Mouse (Mus musculus): ENCODE measurements around the gene Ptpru. TPM values are rescaled to one million over a fixed set of nuclear protein-coding genes. Genes with fewer than 3 reads are reported as not detected.

Ptpru gene
- polyA plus RNA-seq (2016; fragmentation: Nextera tagmentation; extraction: Ambion mirVana) = 17.0 and 17.2 TPM in 2 replicates

- peak within 1 kb of the TSS; percentile 87 for H3K27ac ChIP-seq
- peaks cover 68% of the 10 kb centered on the region for H3K27me3 ChIP-seq (ENCODE audit: insufficient read depth, poor library complexity, severe bottlenecking)
- peak within 1 kb of the TSS; percentile 75 for H3K4me3 ChIP-seq
- peak; percentile 90 for DNase-seq (ENCODE audit: low spot score)
- peaks cover 52% of the 10 kb centered on the region for H3K4me1 ChIP-seq (replicated peaks)
- H3K9me3 ChIP-seq = no peaks in the 10 kb centered on the region
- WGBS = under 1% methylated on average over 72 of the region's 72 CpGs
- H3K36me3 ChIP-seq = no peaks in the 10 kb centered on the region
Measured at GRCm38 (mm10) chr4:131837872-131838524, at the start of gene Ptpru. Ptpru (minus strand) TSS chr4:131838288.

GRCm38 (mm10) chr4:131885376-131885775 is 47.3 kb upstream of the Ptpru start:
- 91% methylated on average over 6 of the region's 6 CpGs for WGBS
- peaks cover 54% of the 10 kb centered on the region for H3K36me3 ChIP-seq
- no peak for DNase-seq (ENCODE audit: low spot score)
- H3K27me3 ChIP-seq (ENCODE audit: insufficient read depth, poor library complexity, severe bottlenecking) = no peaks in the 10 kb centered on the region
- no peaks in the 10 kb centered on the region for H3K9me3 ChIP-seq
- H3K4me3 ChIP-seq = no peak overlapping the region
- no peak overlapping the region for H3K27ac ChIP-seq
- H3K4me1 ChIP-seq (replicated peaks) = peaks cover 20% of the 10 kb centered on the region

- H3K36me3 ChIP-seq = peaks cover 43% of the 10 kb centered on the region
- H3K4me3 ChIP-seq = no peak overlapping the region
- 86% methylated on average over 6 of the region's 6 CpGs for WGBS
- no peaks in the 10 kb centered on the region for H3K9me3 ChIP-seq
- no peak overlapping the region for H3K27ac ChIP-seq
- no peak for DNase-seq (ENCODE audit: low spot score)
- peaks cover 29% of the 10 kb centered on the region for H3K4me1 ChIP-seq (replicated peaks)
- no peaks in the 10 kb centered on the region for H3K27me3 ChIP-seq (ENCODE audit: insufficient read depth, poor library complexity, severe bottlenecking)
Measured at GRCm38 (mm10) chr4:131883571-131883970, 45.5 kb upstream of the Ptpru start.

- H3K27me3 ChIP-seq (ENCODE audit: insufficient read depth, poor library complexity, severe bottlenecking) = no peaks in the 10 kb centered on the region
- H3K9me3 ChIP-seq = no peaks in the 10 kb centered on the region
- no peak overlapping the region for H3K4me3 ChIP-seq
- 95% methylated on average over 7 of the region's 7 CpGs for WGBS
- DNase-seq (ENCODE audit: low spot score) = no peak
- peaks cover 25% of the 10 kb centered on the region for H3K36me3 ChIP-seq
- H3K27ac ChIP-seq = no peak overlapping the region
- H3K4me1 ChIP-seq (replicated peaks) = peaks cover 48% of the 10 kb centered on the region
Measured at GRCm38 (mm10) chr4:131881306-131881705, 43.2 kb upstream of the Ptpru start.

GRCm38 (mm10) chr4:131879692-131880091 is 41.6 kb upstream of the Ptpru start:
- DNase-seq (ENCODE audit: low spot score) = no peak
- H3K4me1 ChIP-seq (replicated peaks) = peaks cover 64% of the 10 kb centered on the region

GRCm38 (mm10) chr4:131876836-131877235 is 38.7 kb upstream of the Ptpru start:
- H3K36me3 ChIP-seq = 0 out of 2 replicates have a peak, but pooled peaks cover 4% of the 10 kb centered on the region
- no peaks in the 10 kb centered on the region for H3K9me3 ChIP-seq
- no peaks in the 10 kb centered on the region for H3K27me3 ChIP-seq (ENCODE audit: insufficient read depth, poor library complexity, severe bottlenecking)
- 0 out of 2 replicates have a peak overlapping the region, but pooled peaks have one; percentile 9 for H3K27ac ChIP-seq
- 0 out of 2 replicates have a peak overlapping the region, but pooled peaks have one; percentile 95 for H3K4me3 ChIP-seq
- peaks cover 55% of the 10 kb centered on the region for H3K4me1 ChIP-seq (replicated peaks)
- DNase-seq (ENCODE audit: low spot score) = no peak
- WGBS = 78% methylated on average over 2 of the region's 2 CpGs

More at GRCm38 (mm10) chr4:131879692-131880091, 41.6 kb upstream of the Ptpru start:
- no peak overlapping the region for H3K27ac ChIP-seq
- H3K9me3 ChIP-seq = no peaks in the 10 kb centered on the region
- peaks cover 13% of the 10 kb centered on the region for H3K36me3 ChIP-seq
- 79% methylated on average over 1 of the region's 1 CpGs for WGBS
- no peaks in the 10 kb centered on the region for H3K27me3 ChIP-seq (ENCODE audit: insufficient read depth, poor library complexity, severe bottlenecking)
- H3K4me3 ChIP-seq = no peak overlapping the region

- WGBS = 52% methylated on average over 3 of the region's 3 CpGs
- H3K27ac ChIP-seq = peak overlapping the region; percentile 100; the same call in 1 of the 2 replicates
Measured at GRCm38 (mm10) chr4:131875242-131875641, 37.2 kb upstream of the Ptpru start.

GRCm38 (mm10) chr4:131874567-131874966 is 36.5 kb upstream of the Ptpru start:
- H3K36me3 ChIP-seq = 0 out of 2 replicates have a peak, but pooled peaks cover 4% of the 10 kb centered on the region
- H3K9me3 ChIP-seq = no peaks in the 10 kb centered on the region
- H3K27me3 ChIP-seq (ENCODE audit: insufficient read depth, poor library complexity, severe bottlenecking) = no peaks in the 10 kb centered on the region
- H3K4me1 ChIP-seq (replicated peaks) = peaks cover 42% of the 10 kb centered on the region
- peak overlapping the region; percentile 100 for H3K27ac ChIP-seq
- DNase-seq (ENCODE audit: low spot score) = no peak
- 6% methylated on average over 11 of the region's 11 CpGs for WGBS
- peak overlapping the region; percentile 95 for H3K4me3 ChIP-seq

More at GRCm38 (mm10) chr4:131875242-131875641, 37.2 kb upstream of the Ptpru start:
- no peaks in the 10 kb centered on the region for H3K27me3 ChIP-seq (ENCODE audit: insufficient read depth, poor library complexity, severe bottlenecking)
- DNase-seq (ENCODE audit: low spot score) = no peak
- H3K36me3 ChIP-seq = 0 out of 2 replicates have a peak, but pooled peaks cover 4% of the 10 kb centered on the region
- H3K4me3 ChIP-seq = peak overlapping the region; percentile 95
- no peaks in the 10 kb centered on the region for H3K9me3 ChIP-seq
- H3K4me1 ChIP-seq (replicated peaks) = peaks cover 49% of the 10 kb centered on the region

GRCm38 (mm10) chr4:131874169-131874536 is 36.1 kb upstream of the Ptpru start:
- H3K4me1 ChIP-seq (replicated peaks) = peaks cover 40% of the 10 kb centered on the region
- no peaks in the 10 kb centered on the region for H3K27me3 ChIP-seq (ENCODE audit: insufficient read depth, poor library complexity, severe bottlenecking)
- H3K9me3 ChIP-seq = no peaks in the 10 kb centered on the region
- 0 out of 2 replicates have a peak, but pooled peaks cover 4% of the 10 kb centered on the region for H3K36me3 ChIP-seq
- no peak for DNase-seq (ENCODE audit: low spot score)
- under 1% methylated on average over 20 of the region's 20 CpGs for WGBS
- H3K4me3 ChIP-seq = peak overlapping the region; percentile 95
- H3K27ac ChIP-seq = peak overlapping the region; percentile 100

- DNase-seq (ENCODE audit: low spot score) = peak; percentile 98
- Histone ChIP-seq H3K36me3 (0 out of 2 replicates have a peak, but pooled peaks cover 4% of the 10 kb centered on the region), H3K27me3 (ENCODE audit: insufficient read depth, poor library complexity, severe bottlenecking) (no peaks in the 10 kb centered on the region), H3K9me3 (no peaks in the 10 kb centered on the region), H3K27ac (peak within 1 kb of the TSS; percentile 100), H3K4me3 (peak within 1 kb of the TSS; percentile 95), H3K4me1 (replicated peaks) (peaks cover 40% of the 10 kb centered on the region)
- under 1% methylated on average over 108 of the region's 116 CpGs for WGBS
Measured at GRCm38 (mm10) chr4:131873293-131874168, 35.4 kb upstream of the Ptpru start, which contains the start of gene Srsf4. Srsf4 (plus strand) TSS chr4:131873617.

GRCm38 (mm10) chr4:131872672-131873292 is 34.7 kb upstream of the Ptpru start:
- WGBS = 12% methylated on average over 11 of the region's 11 CpGs
- Histone ChIP-seq H3K36me3 (peaks cover 5% of the 10 kb centered on the region), H3K4me3 (peak overlapping the region; percentile 95), H3K9me3 (no peaks in the 10 kb centered on the region), H3K27me3 (ENCODE audit: insufficient read depth, poor library complexity, severe bottlenecking) (no peaks in the 10 kb centered on the region), H3K4me1 (replicated peaks) (peaks cover 33% of the 10 kb centered on the region), H3K27ac (peak overlapping the region; percentile 100)
- peak; percentile 11 for DNase-seq (ENCODE audit: low spot score)

- H3K9me3 ChIP-seq = no peaks in the 10 kb centered on the region
- no peak for DNase-seq (ENCODE audit: low spot score)
- H3K36me3 ChIP-seq = peaks cover 80% of the 10 kb centered on the region
- H3K4me3 ChIP-seq = no peak overlapping the region
- no peak overlapping the region for H3K27ac ChIP-seq
- 92% methylated on average over 4 of the region's 4 CpGs for WGBS
- H3K27me3 ChIP-seq (ENCODE audit: insufficient read depth, poor library complexity, severe bottlenecking) = no peaks in the 10 kb centered on the region
- H3K4me1 ChIP-seq (replicated peaks) = 0 out of 2 replicates have a peak, but pooled peaks cover 7% of the 10 kb centered on the region
Measured at GRCm38 (mm10) chr4:131861341-131861739, 23.3 kb upstream of the Ptpru start.

All from hindbrain, embryonic 10.5 days (tissue).